Mouse (Mus musculus) liver, embryonic 11.5 days (tissue): ENCODE results near the gene Phf20. TPM values are rescaled to one million over a fixed set of nuclear protein-coding genes. Genes with fewer than 3 reads are reported as not detected.
A peak's percentile ranks its signal among the peaks of the same experiment; 100 is the strongest.

Experiments used
- ATAC-seq: fragments of 200-750 bp; cut with Nextera tagmentation; replicated peaks from 2 replicates; pipeline ENCODE4 v1.8.0; 2017; ENCODE audit warnings: moderate number of reproducible peaks, mild to moderate bottlenecking, moderate TSS enrichment, moderate library complexity; ENCODE audit not compliant: low FRiP score
- DNase-seq: peaks from one replicate; pipeline ENCODE4 v3.0.0-alpha.2; 2017; ENCODE audit warnings: low spot score
- H3K27ac ChIP-seq: fragments of 300-500 bp; sonication (generic); 2 replicates; pipeline ENCODE4 v1.5.1; 2014; ENCODE audit warnings: mild to moderate bottlenecking, low read depth, low read length, control low read depth
- H3K27me3 ChIP-seq: fragments of 300-500 bp; sonication (generic); replicated peaks from 2 replicates; pipeline ENCODE4 v1.6.1; 2014; ENCODE audit warnings: low read length, mixed read lengths; ENCODE audit not compliant: control insufficient read depth, insufficient read depth
- H3K36me3 ChIP-seq: fragments of 300-500 bp; sonication (generic); 2 replicates; pipeline ENCODE4 v1.6.1; 2014; ENCODE audit warnings: mild to moderate bottlenecking, low read length, moderate library complexity, mixed read lengths; ENCODE audit not compliant: control insufficient read depth, insufficient read depth
- H3K4me1 ChIP-seq: fragments of 300-500 bp; sonication (generic); replicated peaks from 2 replicates; pipeline ENCODE4 v1.6.1; 2014; ENCODE audit warnings: low read length, mixed read lengths; ENCODE audit not compliant: control insufficient read depth, insufficient read depth
- H3K4me2 ChIP-seq: fragments of 300-500 bp; sonication (generic); 2 replicates; pipeline ENCODE4 v1.6.1; 2014; ENCODE audit warnings: mild to moderate bottlenecking, control low read depth, moderate library complexity
- H3K4me3 ChIP-seq: fragments of 300-500 bp; sonication (generic); 2 replicates; pipeline ENCODE4 v1.5.1; 2014; ENCODE audit warnings: low read depth, low read length, control low read depth
- H3K9ac ChIP-seq: fragments of 300-500 bp; sonication (generic); 2 replicates; pipeline ENCODE4 v1.6.1; 2014; ENCODE audit warnings: low read depth, low read length, control low read depth
- H3K9me3 ChIP-seq: fragments of 300-500 bp; sonication (generic); 2 replicates; pipeline ENCODE4 v1.6.1; 2016; ENCODE audit warnings: low read length, inconsistent platforms, mixed read lengths; ENCODE audit not compliant: control insufficient read depth
- WGBS: fragments of 180-500 bp; shearing (Covaris S2); extraction: QIAGEN DNeasy Blood & Tissue Kit; methylation state at CpG from one replicate; pipeline ENCODE4 v1.1.7; 2014; 5-methylcytosine and 5-hydroxymethylcytosine counted together
- polyA plus RNA-seq: library from polyadenylated mRNA; unstranded; fragments of >200 nt; fragmentation: Nextera tagmentation; extraction: Ambion mirVana; gene quantifications from 2 replicates; pipeline ENCODE4 v1.2.1, GENCODE M21; 2014

Gene Phf20
- polyA plus RNA-seq, 1 experiment from 2014 or later = 42.9 TPM

DNA sequence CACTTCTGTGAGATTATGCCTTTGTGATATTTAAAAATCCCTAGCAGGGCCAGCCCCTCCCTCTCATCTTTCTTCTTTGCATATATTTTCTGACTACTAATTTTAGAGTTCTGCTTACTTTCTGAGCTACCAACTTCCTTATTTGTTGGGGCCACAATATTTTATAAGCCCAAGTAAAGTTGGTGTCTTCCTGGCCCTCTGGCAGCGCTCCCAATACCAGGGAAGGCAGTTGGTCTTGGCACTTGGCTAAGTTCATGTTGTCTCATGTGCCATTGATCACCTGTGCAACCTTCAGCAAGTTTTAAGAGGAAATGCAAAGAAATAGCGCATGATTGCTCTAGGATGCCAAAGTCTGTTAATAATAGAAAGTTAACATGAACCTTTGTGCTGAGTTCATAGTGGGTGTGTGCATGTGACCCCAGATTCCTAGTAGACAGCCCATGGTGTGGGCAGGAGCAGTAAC lies 99.4 kb downstream of the Phf20 start:
- no peaks in the 10 kb centered on the region for H3K9me3 ChIP-seq
- H3K4me1 ChIP-seq = no peaks in the 10 kb centered on the region
- H3K9ac ChIP-seq = no peak overlapping the region
- no peak overlapping the region for H3K4me2 ChIP-seq
- no peaks in the 10 kb centered on the region for H3K27me3 ChIP-seq
- DNase-seq (no peak), ATAC-seq (no peak)
- WGBS = 90% methylated on average over 2 of the region's 2 CpGs
- H3K27ac ChIP-seq = no peak overlapping the region
- peaks cover 17% of the 10 kb centered on the region; the same call in 1 of the 2 replicates for H3K36me3 ChIP-seq
- H3K4me3 ChIP-seq = no peak overlapping the region

- Histone ChIP-seq H3K9ac (no peak overlapping the region), H3K27me3 (no peaks in the 10 kb centered on the region), H3K4me2 (no peak overlapping the region), H3K9me3 (no peaks in the 10 kb centered on the region), H3K4me3 (no peak overlapping the region), H3K27ac (no peak overlapping the region), H3K4me1 (no peaks in the 10 kb centered on the region), H3K36me3 (peaks cover 17% of the 10 kb centered on the region; the same call in 1 of the 2 replicates)
- WGBS = 81% methylated on average over 3 of the region's 3 CpGs
- ATAC-seq = no peak
- no peak for DNase-seq
These were observed 99.9 kb downstream of the Phf20 start for GRCm38 (mm10) chr2:156296190-156296589.

DNA sequence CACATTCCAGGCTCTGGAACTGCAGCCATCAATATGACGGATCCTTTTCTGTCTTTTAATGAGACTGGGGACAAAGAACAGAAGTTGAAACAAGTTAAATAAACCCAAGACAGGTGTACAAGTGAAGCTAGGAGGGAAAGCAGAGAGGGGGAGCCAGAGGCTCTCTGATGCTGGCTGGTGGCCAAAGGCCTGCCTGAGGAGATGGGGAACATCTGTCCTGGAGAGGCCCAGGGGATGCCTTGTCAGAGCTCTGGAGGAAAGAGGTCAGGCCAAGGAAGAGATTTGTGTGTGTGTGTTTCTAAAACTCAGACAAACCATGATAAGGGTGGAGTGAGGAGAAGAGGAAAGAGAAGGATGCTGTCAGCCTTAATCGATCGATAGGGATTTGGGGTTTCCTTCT lies 101.4 kb downstream of the Phf20 start:
- H3K9me3 ChIP-seq = no peaks in the 10 kb centered on the region
- no peak overlapping the region for H3K4me2 ChIP-seq
- DNase-seq (no peak), ATAC-seq (no peak)
- no peak overlapping the region for H3K9ac ChIP-seq
- H3K4me3 ChIP-seq = no peak overlapping the region
- WGBS = 80% methylated on average over 3 of the region's 3 CpGs
- H3K36me3 ChIP-seq = peaks cover 17% of the 10 kb centered on the region; the same call in 1 of the 2 replicates
- no peak overlapping the region for H3K27ac ChIP-seq
- no peaks in the 10 kb centered on the region for H3K4me1 ChIP-seq
- H3K27me3 ChIP-seq = no peaks in the 10 kb centered on the region

DNA sequence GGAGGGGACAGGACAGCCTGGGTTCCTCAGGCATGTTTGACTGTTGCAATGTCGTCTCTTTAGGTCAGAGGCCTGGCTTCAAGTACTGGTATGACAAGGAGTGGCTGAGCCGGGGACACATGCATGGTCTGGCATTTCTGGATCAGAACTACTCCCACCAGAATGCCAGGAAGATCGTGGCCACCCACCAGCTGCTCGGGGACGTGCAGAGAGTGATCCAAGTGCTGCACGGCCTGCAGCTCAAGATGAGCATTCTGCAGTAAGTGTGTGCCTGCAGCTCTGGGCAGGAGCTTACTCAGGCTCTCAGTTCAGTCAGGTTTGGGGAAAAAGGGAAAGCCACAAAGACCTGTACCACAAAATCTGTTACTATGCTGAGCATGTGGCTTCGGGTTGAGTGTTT lies 102.2 kb downstream of the Phf20 start:
- DNase-seq = no peak
- Histone ChIP-seq H3K9me3 (no peaks in the 10 kb centered on the region), H3K9ac (no peak overlapping the region), H3K4me1 (no peaks in the 10 kb centered on the region), H3K27ac (peak overlapping the region; percentile 5; the same call in 1 of the 2 replicates), H3K27me3 (no peaks in the 10 kb centered on the region), H3K4me2 (no peak overlapping the region), H3K36me3 (peaks cover 13% of the 10 kb centered on the region; the same call in 1 of the 2 replicates), H3K4me3 (no peak overlapping the region)
- 90% methylated on average over 7 of the region's 7 CpGs for WGBS
- no peak for ATAC-seq

GRCm38 (mm10) chr2:156302063-156302462 lies 105.8 kb downstream of the Phf20 start:
- WGBS = 81% methylated on average over 4 of the region's 4 CpGs

GRCm38 (mm10) chr2:156304351-156304750 lies 108.1 kb downstream of the Phf20 start:
- 93% methylated on average over 4 of the region's 4 CpGs for WGBS
- Histone ChIP-seq H3K9me3 (no peaks in the 10 kb centered on the region), H3K4me2 (no peak overlapping the region), H3K9ac (no peak overlapping the region), H3K27me3 (no peaks in the 10 kb centered on the region), H3K4me3 (no peak overlapping the region), H3K4me1 (no peaks in the 10 kb centered on the region), H3K36me3 (peaks cover 15% of the 10 kb centered on the region), H3K27ac (no peak overlapping the region)
- DNase-seq (no peak), ATAC-seq (0 out of 2 replicates have a peak, but pooled peaks have one; percentile 31)

More at GRCm38 (mm10) chr2:156302063-156302462, 105.8 kb downstream of the Phf20 start:
- H3K36me3 ChIP-seq = peaks cover 12% of the 10 kb centered on the region
- H3K4me2 ChIP-seq = no peak overlapping the region
- no peak for DNase-seq
- H3K9ac ChIP-seq = 0 out of 2 replicates have a peak overlapping the region, but pooled peaks have one; percentile 12
- H3K4me1 ChIP-seq = no peaks in the 10 kb centered on the region
- no peak overlapping the region for H3K4me3 ChIP-seq
- ATAC-seq = no peak
- no peaks in the 10 kb centered on the region for H3K9me3 ChIP-seq
- H3K27me3 ChIP-seq = no peaks in the 10 kb centered on the region
- H3K27ac ChIP-seq = no peak overlapping the region

DNA sequence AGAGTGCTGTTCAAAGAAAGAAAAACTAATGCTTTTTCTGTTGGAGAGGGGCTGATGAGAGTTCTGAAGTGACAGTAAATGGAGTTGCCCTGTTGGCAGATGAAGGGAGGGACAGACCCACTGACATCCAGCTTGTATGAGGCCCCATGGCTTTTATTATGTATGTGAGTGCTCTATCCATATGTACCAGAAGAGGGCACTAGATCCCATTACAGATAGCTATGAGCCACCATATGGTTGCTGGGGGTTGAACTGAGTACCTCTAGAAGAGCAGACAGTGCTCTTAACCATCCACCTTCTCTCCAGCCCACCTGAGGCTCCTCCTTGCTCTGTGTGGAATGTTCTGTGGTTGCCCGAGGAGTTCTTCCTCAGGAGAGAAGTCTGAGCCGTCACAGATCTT lies 109.6 kb downstream of the Phf20 start:
- Histone ChIP-seq H3K9ac (no peak overlapping the region), H3K9me3 (no peaks in the 10 kb centered on the region), H3K27me3 (no peaks in the 10 kb centered on the region), H3K4me2 (no peak overlapping the region), H3K4me1 (no peaks in the 10 kb centered on the region), H3K27ac (no peak overlapping the region), H3K36me3 (peaks cover 13% of the 10 kb centered on the region), H3K4me3 (no peak overlapping the region)
- no peak for DNase-seq
- peak; percentile 58; the same call in 1 of the 2 replicates for ATAC-seq
- WGBS = 78% methylated on average over 2 of the region's 2 CpGs

DNA sequence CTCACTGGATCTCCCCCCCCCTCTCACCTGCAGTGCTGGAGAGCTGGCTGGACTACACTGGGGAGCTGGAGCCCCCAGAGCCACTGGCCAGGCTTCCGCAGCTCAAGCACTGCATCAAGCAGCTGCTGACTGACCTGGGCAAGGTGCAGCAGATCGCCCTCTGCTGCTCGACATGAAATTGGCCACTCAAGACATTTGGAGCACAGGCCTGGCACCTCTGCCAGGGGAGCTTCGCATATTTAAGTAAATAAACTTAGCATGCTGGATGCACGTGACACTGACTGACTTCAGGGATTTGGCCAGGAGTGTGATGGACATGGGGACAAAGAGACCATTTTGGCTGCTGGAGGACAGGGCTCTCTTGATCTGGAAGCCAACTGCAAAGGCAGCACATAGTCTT lies 111.0 kb downstream of the Phf20 start:
- Histone ChIP-seq H3K27ac (no peak overlapping the region), H3K9ac (no peak overlapping the region), H3K4me1 (peaks cover 4% of the 10 kb centered on the region; the same call in 1 of the 2 replicates), H3K4me3 (no peak overlapping the region), H3K4me2 (no peak overlapping the region), H3K9me3 (no peaks in the 10 kb centered on the region), H3K36me3 (peaks cover 13% of the 10 kb centered on the region), H3K27me3 (no peaks in the 10 kb centered on the region)
- 65% methylated on average over 5 of the region's 5 CpGs for WGBS
- DNase-seq = no peak
- no peak for ATAC-seq

DNA sequence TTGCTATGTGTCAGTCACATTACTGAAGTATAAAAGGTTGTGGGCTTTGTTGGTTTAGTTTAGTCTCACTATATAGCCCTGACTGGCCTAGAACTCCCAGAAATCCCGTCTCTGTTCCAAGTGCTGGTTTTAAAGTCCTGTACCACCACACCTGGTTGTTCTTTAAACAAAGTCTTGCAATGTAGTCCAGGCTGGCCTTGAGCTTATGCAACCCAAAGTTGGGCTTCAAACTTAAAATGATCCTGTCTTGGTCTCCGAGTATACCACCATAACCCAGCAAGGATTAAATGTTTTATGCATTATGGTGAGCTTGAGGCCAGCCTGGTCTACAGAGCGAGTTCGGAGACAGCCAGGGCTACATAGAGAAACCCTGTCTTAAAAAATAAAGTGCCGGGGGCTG lies 113.7 kb downstream of the Phf20 start:
- 91% methylated on average over 5 of the region's 5 CpGs for WGBS

More for the DNA sequence above, 113.7 kb downstream of the Phf20 start:
- H3K9ac ChIP-seq = no peak overlapping the region
- no peak overlapping the region for H3K27ac ChIP-seq
- peaks cover 4% of the 10 kb centered on the region; the same call in 1 of the 2 replicates for H3K4me1 ChIP-seq
- no peaks in the 10 kb centered on the region for H3K27me3 ChIP-seq
- no peak for ATAC-seq
- H3K4me2 ChIP-seq = no peak overlapping the region
- H3K9me3 ChIP-seq = no peaks in the 10 kb centered on the region
- H3K36me3 ChIP-seq = peaks cover 6% of the 10 kb centered on the region
- DNase-seq = no peak
- no peak overlapping the region for H3K4me3 ChIP-seq
